Comparison of ENCODE assay signal across 16 mouse cellular contexts in genomic region chr4:96551619-96552018, GRCm38 (mm10). TPM values are rescaled to one million over a fixed set of nuclear protein-coding genes. Genes with fewer than 3 reads are reported as not detected.
DNase-seq lines count a peak whose midpoint lies in the region; ATAC-seq and TF ChIP-seq lines count a peak whose summit lies in the region.
"Had no signal": no experiment of that assay in that cellular context is flagged by ENCODE, and none has a peak within 500 bp of the region (broad histone marks: within the 10 kb centered on the region; RNA-seq: fewer than 3 reads in every experiment).

No protein-coding gene starts in this region.

- WGBS in forebrain, postnatal 0 days, result 88% methylated on average over 3 of the region's 3 CpGs
- 90% methylated on average over 3 of the region's 3 CpGs for WGBS in forebrain, embryonic 15.5 days
- WGBS in intestine, postnatal 0 days, result 82% methylated on average over 3 of the region's 3 CpGs

- peak overlapping the region; percentile 4; the same call in 1 of the 2 replicates for H3K4me2 ChIP-seq in forebrain, postnatal 0 days (ENCODE audit: low read depth)
- H3K4me2 ChIP-seq in forebrain, embryonic 15.5 days (replicated peaks), result no peak overlapping the region
- peak overlapping the region; percentile 85 for H3K4me2 ChIP-seq in intestine, postnatal 0 days (replicated peaks; ENCODE audit: low read depth)
- H3K4me2 ChIP-seq: liver, embryonic 11.5 days had no signal

- 0 out of 2 replicates have a peak, but pooled peaks cover 4% of the 10 kb centered on the region for H3K4me1 ChIP-seq in forebrain, postnatal 0 days (ENCODE audit: insufficient read depth)
- H3K4me1 ChIP-seq in forebrain, embryonic 15.5 days, result peaks cover 3% of the 10 kb centered on the region; the same call in 1 of the 2 replicates
- no peaks in the 10 kb centered on the region for H3K4me1 ChIP-seq in intestine, postnatal 0 days (replicated peaks; ENCODE audit: control insufficient read depth, insufficient read depth, low read length)

- no peak overlapping the region for H3K27ac ChIP-seq in forebrain, postnatal 0 days (ENCODE audit: low read depth, low read length)
- no peak overlapping the region for H3K27ac ChIP-seq in forebrain, embryonic 15.5 days (replicated peaks)
- H3K27ac ChIP-seq in layer of hippocampus, adult 2 months, result peak overlapping the region; percentile 79
- no peak overlapping the region for H3K27ac ChIP-seq in intestine, postnatal 0 days (ENCODE audit: low read depth, low read length)

- DNase-seq in forebrain, postnatal 0 days, result no peak
- DNase-seq in layer of hippocampus, adult 2 months (ENCODE audit: low spot score in 2 of 2), result no peak
- DNase-seq in layer of hippocampus, postnatal 25 days (ENCODE audit: extremely low spot score in 1 of 2, low spot score in 1 of 2), result no peak
- DNase-seq in yolk sac, embryonic 10.5 days (ENCODE audit: low spot score), result no peak
- DNase-seq: adrenal gland, postnatal 14 days; cerebellum, postnatal 36 days; kidney, postnatal 4 days; lung, postnatal 14 days had no signal

- no peaks in the 10 kb centered on the region for H3K27me3 ChIP-seq in forebrain, postnatal 0 days (ENCODE audit: insufficient read depth, low read length)
- H3K27me3 ChIP-seq in forebrain, embryonic 15.5 days, result no peaks in the 10 kb centered on the region
- no peaks in the 10 kb centered on the region for H3K27me3 ChIP-seq in intestine, postnatal 0 days (replicated peaks; ENCODE audit: control insufficient read depth, insufficient read depth, low read length)

- no peak for TF ChIP-seq CTCF in forebrain, postnatal 0 days (IDR thresholded peaks at IDR 0.05; ENCODE audit: low read depth)
- no peak for TF ChIP-seq CTCF in layer of hippocampus, adult 2 months (conservative IDR thresholded peaks at IDR 0.05)
- no peak for TF ChIP-seq CTCF in intestine, postnatal 0 days (IDR thresholded peaks at IDR 0.05; ENCODE audit: low read depth)

- no peaks in the 10 kb centered on the region for H3K36me3 ChIP-seq in forebrain, postnatal 0 days (ENCODE audit: insufficient read depth)
- H3K36me3 ChIP-seq in forebrain, embryonic 15.5 days, result no peaks in the 10 kb centered on the region
- no peaks in the 10 kb centered on the region for H3K36me3 ChIP-seq in intestine, postnatal 0 days (ENCODE audit: control insufficient read depth, insufficient read depth)

- no peak overlapping the region for H3K9ac ChIP-seq in forebrain, postnatal 0 days
- no peak overlapping the region for H3K9ac ChIP-seq in forebrain, embryonic 15.5 days (replicated peaks)
- H3K9ac ChIP-seq in intestine, postnatal 0 days (ENCODE audit: low read depth, low read length), result no peak overlapping the region

- H3K4me3 ChIP-seq in forebrain, postnatal 0 days (ENCODE audit: low read depth, low read length), result no peak overlapping the region
- no peak overlapping the region for H3K4me3 ChIP-seq in forebrain, embryonic 15.5 days
- peak overlapping the region; percentile 58 for H3K4me3 ChIP-seq in layer of hippocampus, adult 2 months
- H3K4me3 ChIP-seq in intestine, postnatal 0 days (ENCODE audit: low read depth, low read length), result peak overlapping the region; percentile 24

- no peak for ATAC-seq in forebrain, postnatal 0 days
- no peak for ATAC-seq in forebrain, embryonic 15.5 days (replicated peaks)
- ATAC-seq in common myeloid progenitor, adult 5-6 weeks (replicated peaks; ENCODE audit: low read depth, poor library complexity, severe bottlenecking), result peak; percentile 69
- no peak for ATAC-seq in intestine, postnatal 0 days
- no peak for ATAC-seq in CD4-positive, CD25-positive, alpha-beta regulatory T cell, adult 4 months
- ATAC-seq: midbrain, embryonic 16.5 days had no signal

- H3K9me3 ChIP-seq in forebrain, postnatal 0 days (ENCODE audit: low read length), result no peaks in the 10 kb centered on the region
- no peaks in the 10 kb centered on the region for H3K9me3 ChIP-seq in forebrain, embryonic 15.5 days
- no peaks in the 10 kb centered on the region for H3K9me3 ChIP-seq in intestine, postnatal 0 days (ENCODE audit: control insufficient read depth)

RNA-seq across cellular contexts. Expression of gene Cyp2j6, which starts 1.8 kb away (rescaled TPM):
- total RNA-seq in forebrain, postnatal 0 days (2014; rRNA removed), result 9.0 and 9.3 TPM in 2 replicates
- 7.2 and 7.5 TPM in 2 replicates for polyA plus RNA-seq in forebrain, postnatal 0 days (2015; fragmentation: Nextera tagmentation; extraction: Ambion mirVana)
- polyA plus RNA-seq in forebrain, embryonic 15.5 days (2015; fragmentation: Nextera tagmentation; extraction: Ambion mirVana), result 3.6 and 3.8 TPM in 2 replicates
- 10 to 100 TPM; 14.1 to 14.3 TPM for total RNA-seq in layer of hippocampus, adult 2 months (2021)
- total RNA-seq in layer of hippocampus, postnatal 25 days (2021), result 10 to 100 TPM; 16.2 to 16.4 TPM
- total RNA-seq in common myeloid progenitor, adult 5-6 weeks (2017), result 4.0 and 4.7 TPM in 2 replicates
- 37.2 and 39.2 TPM in 2 replicates for polyA plus RNA-seq in intestine, postnatal 0 days (2015; fragmentation: Nextera tagmentation; extraction: Ambion mirVana)
- not detected for polyA plus RNA-seq in CD4-positive, CD25-positive, alpha-beta regulatory T cell, adult 4 months (2017; shearing (Covaris generic))

RNA-seq across cellular contexts. Expression of gene Cyp2j9, which starts 39.8 kb away (rescaled TPM):
- total RNA-seq in forebrain, postnatal 0 days (2014; rRNA removed), result 9.5 and 9.7 TPM in 2 replicates
- polyA plus RNA-seq in forebrain, postnatal 0 days (2015; fragmentation: Nextera tagmentation; extraction: Ambion mirVana), result 6.8 and 8.3 TPM in 2 replicates
- polyA plus RNA-seq in forebrain, embryonic 15.5 days (2015; fragmentation: Nextera tagmentation; extraction: Ambion mirVana), result 3.1 and 3.6 TPM in 2 replicates
- total RNA-seq in layer of hippocampus, adult 2 months (2021), result 10 to 100 TPM; 33.3 to 34.5 TPM
- 10 to 100 TPM; 28.7 to 32.8 TPM for total RNA-seq in layer of hippocampus, postnatal 25 days (2021)
- 10.1 and 11.1 TPM in 2 replicates for total RNA-seq in common myeloid progenitor, adult 5-6 weeks (2017)
- polyA plus RNA-seq in intestine, postnatal 0 days (2015; fragmentation: Nextera tagmentation; extraction: Ambion mirVana), result 4.3 and 4.6 TPM in 2 replicates
- not detected for polyA plus RNA-seq in CD4-positive, CD25-positive, alpha-beta regulatory T cell, adult 4 months (2017; shearing (Covaris generic))

RNA-seq across cellular contexts. Expression of gene Cyp2j8, which starts 44.4 kb away (rescaled TPM):
- 0.15 TPM in 1 of 2 replicates, not detected in the other for total RNA-seq in forebrain, postnatal 0 days (2014; rRNA removed)
- not detected in 2 replicates for polyA plus RNA-seq in forebrain, postnatal 0 days (2015; fragmentation: Nextera tagmentation; extraction: Ambion mirVana)
- not detected in 2 replicates for polyA plus RNA-seq in forebrain, embryonic 15.5 days (2015; fragmentation: Nextera tagmentation; extraction: Ambion mirVana)
- total RNA-seq in layer of hippocampus, adult 2 months (2021), result under 1 TPM in 1 of 2 experiments, not detected in 1; 0.32 TPM
- not detected for total RNA-seq in layer of hippocampus, postnatal 25 days (2021)
- not detected in 2 replicates for total RNA-seq in common myeloid progenitor, adult 5-6 weeks (2017)
- polyA plus RNA-seq in intestine, postnatal 0 days (2015; fragmentation: Nextera tagmentation; extraction: Ambion mirVana), result 0.08 and 0.26 TPM in 2 replicates
- polyA plus RNA-seq in CD4-positive, CD25-positive, alpha-beta regulatory T cell, adult 4 months (2017; shearing (Covaris generic)), result not detected
- total RNA-seq: adrenal gland, postnatal 14 days; left cerebral cortex, postnatal 10 days had no signal
- polyA plus RNA-seq: gonadal fat pad, adult 2 months; liver, embryonic 11.5 days; midbrain, embryonic 16.5 days had no signal

Comparison
In these comparisons a context has a peak if more than half of its experiments do, and no peak if none do; other contexts are left out.
1. H3K4me3 ChIP-seq: peak in layer of hippocampus, adult 2 months (single experiment) and intestine, postnatal 0 days (single experiment); none in forebrain, postnatal 0 days (single experiment) and forebrain, embryonic 15.5 days (single experiment).